Mouse (Mus musculus) bone marrow, adult 2 months (tissue): Measurements from ENCODE around the gene Gm48551. TPM values are rescaled to one million over a fixed set of nuclear protein-coding genes. Genes with fewer than 3 reads are reported as not detected.

Experiments
- H3K27ac ChIP-seq: fragments of 200-500 bp; 2 replicates; pipeline ENCODE4 v1.5.1; 2012; ENCODE audit warnings: low read depth, mild to moderate bottlenecking, control low read depth, inconsistent platforms, low read length; ENCODE audit not compliant: control insufficient read depth, poor library complexity, insufficient read depth
- H3K4me1 ChIP-seq: fragments of 200-500 bp; 2 replicates; pipeline ENCODE4 v1.6.1; 2011; ENCODE audit warnings: low read length; ENCODE audit not compliant: control insufficient read depth, insufficient read depth
- H3K4me3 ChIP-seq: fragments of 200-500 bp; replicated peaks from 2 replicates; pipeline ENCODE3; 2011; ENCODE audit warnings: mild to moderate bottlenecking, low read depth, low read length, control low read depth; ENCODE audit not compliant: control insufficient read depth
- CTCF ChIP-seq: fragments of 200-500 bp; IDR thresholded peaks from 2 replicates; pipeline ENCODE4 v1.5.1; 2011; ENCODE audit warnings: low read length, control low read depth; ENCODE audit not compliant: control insufficient read depth, insufficient read depth
- POLR2A ChIP-seq: fragments of 200-500 bp; IDR thresholded peaks from 2 replicates; pipeline ENCODE4 v1.6.1; 2011; ENCODE audit warnings: low read depth, mild to moderate bottlenecking, control low read depth, low read length, borderline replicate concordance; ENCODE audit not compliant: control insufficient read depth
- WGBS: fragments of 180-500 bp; shearing (Covaris S2); methylation state at CpG from one replicate; pipeline ENCODE4 v1.1.7; 2018; 5-methylcytosine and 5-hydroxymethylcytosine counted together
- polyA plus RNA-seq: library from polyadenylated mRNA; stranded (reverse); fragments of >200 nt; gene quantifications from 2 replicates; pipeline ENCODE4 v1.2.4, GENCODE M21; 2011; ENCODE audit warnings: low replicate concordance; ENCODE audit not compliant: missing spikeins, insufficient read depth, insufficient read length

The Gm48551 gene
- polyA plus RNA-seq, 1 experiment = 4.3 TPM

- Histone ChIP-seq H3K4me1 (peaks cover 3% of the 10 kb centered on the region; the same call in 1 of the 2 replicates), H3K4me3 (no peak overlapping the region), H3K27ac (no peak overlapping the region)
- 60% methylated on average over 12 of the region's 12 CpGs for WGBS
- TF ChIP-seq CTCF (no peak), POLR2A (no peak)
Observed at GRCm38 (mm10) chr10:81417227-81418215, 33.3 kb downstream of the Gm48551 start.

- TF ChIP-seq CTCF (no peak), POLR2A (no peak)
- Histone ChIP-seq H3K4me3 (no peak overlapping the region), H3K4me1 (peaks cover 1% of the 10 kb centered on the region; the same call in 1 of the 2 replicates), H3K27ac (no peak overlapping the region)
- WGBS = 73% methylated on average over 11 of the region's 11 CpGs
Observed at GRCm38 (mm10) chr10:81418216-81419070, 34.2 kb downstream of the Gm48551 start.

GRCm38 (mm10) chr10:81419111-81419928 lies 35.1 kb downstream of the Gm48551 start:
- 85% methylated on average over 10 of the region's 10 CpGs for WGBS
- TF ChIP-seq CTCF (no peak), POLR2A (no peak)

GRCm38 (mm10) chr10:81420191-81420767 lies 36.0 kb downstream of the Gm48551 start:
- TF ChIP-seq POLR2A (no peak), CTCF (no peak)
- H3K4me1 ChIP-seq = no peaks in the 10 kb centered on the region; the same call in 1 of the 2 replicates
- H3K4me3 ChIP-seq = no peak overlapping the region
- no peak overlapping the region for H3K27ac ChIP-seq
- 91% methylated on average over 40 of the region's 40 CpGs for WGBS

More at GRCm38 (mm10) chr10:81419111-81419928, 35.1 kb downstream of the Gm48551 start:
- Histone ChIP-seq H3K4me3 (no peak overlapping the region), H3K4me1 (no peaks in the 10 kb centered on the region; the same call in 1 of the 2 replicates), H3K27ac (no peak overlapping the region)

GRCm38 (mm10) chr10:81421041-81421796 lies 37.0 kb downstream of the Gm48551 start:
- 75% methylated on average over 4 of the region's 4 CpGs for WGBS
- no peaks in the 10 kb centered on the region; the same call in 1 of the 2 replicates for H3K4me1 ChIP-seq

GRCm38 (mm10) chr10:81421797-81422100 lies 37.5 kb downstream of the Gm48551 start:
- no peak for TF ChIP-seq POLR2A
- no peak for TF ChIP-seq CTCF
- H3K4me3 ChIP-seq = no peak overlapping the region
- no peak overlapping the region for H3K27ac ChIP-seq
- 78% methylated on average over 5 of the region's 5 CpGs for WGBS
- no peaks in the 10 kb centered on the region; the same call in 1 of the 2 replicates for H3K4me1 ChIP-seq

More at GRCm38 (mm10) chr10:81421041-81421796, 37.0 kb downstream of the Gm48551 start:
- H3K27ac ChIP-seq = no peak overlapping the region; the same call in 1 of the 2 replicates
- no peak for TF ChIP-seq CTCF
- TF ChIP-seq POLR2A = no peak
- no peak overlapping the region for H3K4me3 ChIP-seq

GRCm38 (mm10) chr10:81422191-81422590 lies 37.9 kb downstream of the Gm48551 start:
- no peak for TF ChIP-seq POLR2A
- no peak for TF ChIP-seq CTCF
- 79% methylated on average over 6 of the region's 6 CpGs for WGBS
- no peak overlapping the region for H3K27ac ChIP-seq
- no peaks in the 10 kb centered on the region; the same call in 1 of the 2 replicates for H3K4me1 ChIP-seq
- H3K4me3 ChIP-seq = no peak overlapping the region
